Mouse (Mus musculus): ENCODE data around the gene Dnhd1.

GRCm38 (mm10) chr7:105614400-105614799 lies 36.2 kb upstream of the Dnhd1 start:
- TF ChIP-seq CTCF (IDR thresholded peaks at IDR 0.05; ENCODE audit: low read depth, low read length): no peak
- no peak for TF ChIP-seq GATA1 (IDR thresholded peaks at IDR 0.05; ENCODE audit: borderline replicate concordance, low read length)
- TF ChIP-seq GATA2 (IDR thresholded peaks at IDR 0.05; ENCODE audit: borderline replicate concordance, low read depth, low read length): no peak
- no peak for TF ChIP-seq TAL1 (conservative IDR thresholded peaks at IDR 0.05; ENCODE audit: low read depth, low read length)
- no peak for TF ChIP-seq POLR2AphosphoS5 (IDR thresholded peaks at IDR 0.05; ENCODE audit: insufficient replicate concordance, low read depth, low read length)

All from G1E (cell line).